Mouse (Mus musculus) thymus, adult 2 months (tissue): ENCODE data around the gene Hspbap1.

Experiments
- CTCF ChIP-seq: fragments of 200-500 bp; IDR thresholded peaks from 2 replicates; pipeline ENCODE4 v1.5.1; 2012; ENCODE audit warnings: mild to moderate bottlenecking, control low read depth, low read length, moderate library complexity, borderline replicate concordance; ENCODE audit not compliant: control insufficient read depth, poor library complexity, insufficient read depth; ENCODE audit errors: extremely low read depth
- POLR2A ChIP-seq: fragments of 200-500 bp; IDR thresholded peaks from 2 replicates; pipeline ENCODE4 v1.6.1; 2012; ENCODE audit warnings: mild to moderate bottlenecking, low read length, control low read depth, moderate library complexity; ENCODE audit not compliant: control insufficient read depth, poor library complexity, insufficient read depth; ENCODE audit errors: extremely low read depth

DNA sequence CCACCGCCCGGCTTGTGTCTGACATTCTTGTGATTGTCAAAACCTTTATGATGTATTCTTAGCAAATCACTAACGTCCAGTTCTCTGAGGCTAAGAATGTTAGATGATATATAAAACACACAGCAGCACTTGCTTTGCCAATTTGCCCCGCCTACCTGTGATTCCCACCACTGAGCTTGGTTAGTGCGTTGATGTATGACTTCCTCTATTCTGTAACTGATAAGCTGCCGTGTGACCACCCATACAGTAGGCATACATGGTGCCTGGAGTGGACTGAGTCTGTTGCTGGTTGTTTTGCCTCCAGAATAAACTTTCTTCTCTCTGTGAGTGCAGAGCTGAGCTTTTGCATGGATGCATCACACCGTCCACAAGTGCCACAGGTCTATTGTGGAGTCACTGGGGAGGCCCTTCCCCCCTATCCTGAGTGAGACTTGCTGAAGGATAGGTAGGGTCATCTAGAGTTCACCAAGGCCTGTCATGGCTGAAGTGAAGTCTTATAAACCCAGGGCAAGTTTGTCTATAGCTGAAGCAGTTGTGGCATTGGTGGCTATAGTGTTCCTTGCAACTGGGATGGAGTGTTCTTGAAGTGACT is 14.1 kb downstream of the Hspbap1 start:
- no peak for TF ChIP-seq POLR2A
- no peak for TF ChIP-seq CTCF
